10 mouse cellular contexts compared by ENCODE assay signal in genomic region chr19:47457711-47458503, GRCm38 (mm10). TPM values are rescaled to one million over a fixed set of nuclear protein-coding genes. Genes with fewer than 3 reads are reported as not detected.
A peak's percentile ranks its signal among the peaks of the same experiment; 100 is the strongest.
DNase-seq lines count a peak whose midpoint lies in the region; ATAC-seq and TF ChIP-seq lines count a peak whose summit lies in the region.
"Had no signal": no experiment of that assay in that cellular context is flagged by ENCODE, and none has a peak within 500 bp of the region (broad histone marks: within the 10 kb centered on the region; RNA-seq: fewer than 3 reads in every experiment).

No protein-coding gene starts in this region.

- intact Hi-C loops in left cerebral cortex, postnatal 25 days (cut with DNase I): no loop called here

- H3K4me3 ChIP-seq in lung, adult 2 months (replicated peaks; ENCODE audit: extremely low read depth, low read depth, low read length): peak overlapping the region; percentile 16
- no peak overlapping the region for H3K4me3 ChIP-seq in heart, embryonic 12.5 days
- no peak overlapping the region for H3K4me3 ChIP-seq in liver, embryonic 11.5 days (ENCODE audit: low read depth, low read length)
- H3K4me3 ChIP-seq in midbrain, embryonic 14.5 days (replicated peaks; ENCODE audit: low read depth, low read length): no peak overlapping the region

- peak overlapping the region; percentile 8; the same call in 1 of the 2 replicates for H3K4me2 ChIP-seq in heart, embryonic 12.5 days
- 0 out of 2 replicates have a peak overlapping the region, but pooled peaks have one; percentile 11 for H3K4me2 ChIP-seq in liver, embryonic 11.5 days
- no peak overlapping the region for H3K4me2 ChIP-seq in midbrain, embryonic 14.5 days (ENCODE audit: low read length)

- peak overlapping the region; percentile 27 for H3K27ac ChIP-seq in heart, embryonic 12.5 days (ENCODE audit: poor library complexity, severe bottlenecking)
- H3K27ac ChIP-seq in liver, embryonic 11.5 days (ENCODE audit: low read depth, low read length): peak overlapping the region; percentile 59
- H3K27ac ChIP-seq in midbrain, embryonic 14.5 days (replicated peaks; ENCODE audit: low read depth, low read length): no peak overlapping the region

- no peaks in the 10 kb centered on the region for H3K27me3 ChIP-seq in heart, embryonic 12.5 days (replicated peaks)
- H3K27me3 ChIP-seq in liver, embryonic 11.5 days (replicated peaks; ENCODE audit: control insufficient read depth, insufficient read depth, low read length): no peaks in the 10 kb centered on the region
- no peaks in the 10 kb centered on the region for H3K27me3 ChIP-seq in midbrain, embryonic 14.5 days (ENCODE audit: control insufficient read depth, insufficient read depth, low read length)

- peaks cover 3% of the 10 kb centered on the region; the same call in 1 of the 2 replicates for H3K9me3 ChIP-seq in heart, embryonic 12.5 days (replicated peaks)
- H3K9me3 ChIP-seq in liver, embryonic 11.5 days (ENCODE audit: control insufficient read depth, low read length): no peaks in the 10 kb centered on the region
- H3K9me3 ChIP-seq in midbrain, embryonic 14.5 days (ENCODE audit: control insufficient read depth, low read length): no peaks in the 10 kb centered on the region

- ATAC-seq in heart, embryonic 12.5 days (ENCODE audit: insufficient number of reproducible peaks, low FRiP score): peak; percentile 27; the same call in 1 of the 2 replicates
- peak; percentile 70 for ATAC-seq in liver, embryonic 11.5 days (replicated peaks; ENCODE audit: low FRiP score)
- no peak for ATAC-seq in midbrain, embryonic 14.5 days (ENCODE audit: low FRiP score, low TSS enrichment)
- ATAC-seq: midbrain, embryonic 16.5 days had no signal

- 0 out of 2 replicates have a peak overlapping the region, but pooled peaks have one; percentile 28 for H3K9ac ChIP-seq in heart, embryonic 12.5 days
- H3K9ac ChIP-seq in liver, embryonic 11.5 days (ENCODE audit: low read depth, low read length): no peak overlapping the region
- H3K9ac ChIP-seq in midbrain, embryonic 14.5 days (replicated peaks; ENCODE audit: low read length): no peak overlapping the region

- 0 out of 2 replicates have a peak, but pooled peaks have one; percentile 9 for TF ChIP-seq POLR2A in lung, adult 2 months (IDR thresholded peaks at IDR 0.05; ENCODE audit: borderline replicate concordance, extremely low read depth, low read depth, low read length)

- peaks cover 52% of the 10 kb centered on the region for H3K4me1 ChIP-seq in lung, adult 2 months (ENCODE audit: control insufficient read depth, insufficient read depth, low read length)
- H3K4me1 ChIP-seq in heart, embryonic 12.5 days (replicated peaks): peaks cover 96% of the 10 kb centered on the region
- H3K4me1 ChIP-seq in liver, embryonic 11.5 days (replicated peaks; ENCODE audit: control insufficient read depth, insufficient read depth, low read length): peaks cover 55% of the 10 kb centered on the region
- peaks cover 3% of the 10 kb centered on the region; the same call in 1 of the 2 replicates for H3K4me1 ChIP-seq in midbrain, embryonic 14.5 days (ENCODE audit: control insufficient read depth, insufficient read depth, low read length)

- WGBS in lung, adult 2 months: 46% methylated on average over 13 of the region's 13 CpGs
- WGBS in heart, embryonic 12.5 days: 45% methylated on average over 13 of the region's 13 CpGs
- WGBS in liver, embryonic 11.5 days: 64% methylated on average over 13 of the region's 13 CpGs
- WGBS in midbrain, embryonic 14.5 days: 72% methylated on average over 13 of the region's 13 CpGs

- DNase-seq in lung, adult 2 months: peak; percentile 5
- DNase-seq in lung, postnatal 4 days: no peak
- DNase-seq in liver, embryonic 11.5 days (ENCODE audit: low spot score): no peak
- DNase-seq in layer of hippocampus, adult 8-10 months (ENCODE audit: low spot score in 2 of 2): no peak
- DNase-seq in left cerebral cortex, postnatal 25 days (ENCODE audit: low spot score in 2 of 2): no peak
- no peak for DNase-seq in midbrain, embryonic 14.5 days
- DNase-seq: cerebellum, adult 11-12 months; thymus, postnatal 14 days had no signal

- TF ChIP-seq CTCF in lung, adult 2 months (IDR thresholded peaks at IDR 0.05; ENCODE audit: insufficient read depth, low read length): no peak

- H3K36me3 ChIP-seq in heart, embryonic 12.5 days: peaks cover 8% of the 10 kb centered on the region; the same call in 1 of the 2 replicates
- H3K36me3 ChIP-seq in liver, embryonic 11.5 days (ENCODE audit: control insufficient read depth, insufficient read depth, low read length): no peaks in the 10 kb centered on the region
- no peaks in the 10 kb centered on the region for H3K36me3 ChIP-seq in midbrain, embryonic 14.5 days (ENCODE audit: control insufficient read depth, insufficient read depth, low read length)

RNA-seq across cellular contexts. Expression of gene Sh3pxd2a, which starts 6.3 kb away (rescaled TPM):
- polyA plus RNA-seq in lung, adult 2 months (2012; rRNA removed): 36.9 and 40.9 TPM in 2 replicates
- 6.2 TPM in 2 replicates for polyA plus RNA-seq in heart, embryonic 12.5 days (2016; fragmentation: Nextera tagmentation; extraction: Ambion mirVana)
- 2.9 and 3.6 TPM in 2 replicates for polyA plus RNA-seq in liver, embryonic 11.5 days (2014; fragmentation: Nextera tagmentation; extraction: Ambion mirVana)
- 10 to 100 TPM; 31.8 to 34.5 (median 32.9) TPM for total RNA-seq in layer of hippocampus, adult 8-10 months (2022)
- 10 to 100 TPM; 33.9 to 35.9 TPM for total RNA-seq in left cerebral cortex, postnatal 25 days (2021)
- polyA plus RNA-seq in midbrain, embryonic 14.5 days (2014; fragmentation: Nextera tagmentation; extraction: Ambion mirVana): 2.0 and 2.4 TPM in 2 replicates
